Mouse (Mus musculus) cerebellum, adult (tissue): ENCODE data around the gene Usp5.

Experiments
- ATAC-seq: cut with Nextera tagmentation; 2 replicates; pipeline ENCODE4 v1.9.2; 2017; ENCODE audit warnings: mild to moderate bottlenecking, moderate library complexity, mixed read lengths; ENCODE audit not compliant: insufficient number of reproducible peaks, low FRiP score, low TSS enrichment

The Usp5 gene

DNA sequence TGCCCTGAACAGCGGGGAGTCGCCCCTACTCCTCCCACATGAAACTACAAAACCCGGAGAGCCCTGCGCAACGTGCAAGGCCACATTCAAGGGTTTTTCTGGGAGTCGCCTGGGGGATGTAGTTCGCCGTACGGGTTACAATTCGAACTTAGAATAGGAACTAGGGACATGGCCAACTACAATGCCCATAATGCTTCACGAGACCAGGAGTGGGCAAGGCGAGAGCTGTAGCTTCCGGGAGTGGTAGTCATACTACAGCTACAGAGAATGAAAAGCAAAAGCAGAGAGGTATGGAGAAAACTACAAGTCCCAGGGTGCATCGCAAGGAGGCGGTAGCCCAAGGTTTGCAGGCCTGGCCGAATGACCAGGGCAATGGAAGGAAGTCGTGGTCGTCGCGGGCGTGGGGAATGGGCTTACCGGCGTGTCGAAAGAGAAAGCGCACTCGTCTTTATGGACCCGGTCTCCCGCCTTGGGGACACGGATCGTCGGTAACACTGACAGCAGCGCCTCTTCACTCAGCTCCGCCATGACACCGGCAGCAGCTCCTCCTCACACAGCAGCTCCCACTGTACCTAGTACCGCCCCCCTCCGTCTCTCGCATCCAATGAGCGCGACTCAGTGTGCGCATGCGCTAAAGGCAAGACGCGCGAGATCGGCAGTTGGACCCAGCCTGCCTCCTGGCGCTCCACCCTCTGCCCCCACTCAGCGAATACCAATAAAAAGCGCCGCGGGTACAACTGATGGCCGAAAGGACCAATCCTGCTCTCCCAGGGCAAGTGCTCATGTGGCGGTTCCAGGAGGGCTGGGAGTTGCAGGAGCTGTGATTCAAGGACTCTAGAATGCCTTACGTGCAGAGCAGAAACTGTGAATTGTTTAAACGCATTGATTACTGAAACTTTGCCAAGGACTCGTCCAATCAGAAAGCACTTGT lies at the start of gene Usp5, which contains the start of gene Cdca3:
Usp5 (minus strand) TSS at position 617 of the 931 bp plus-strand sequence.
Cdca3 (plus strand) TSS at position 680 of the 931 bp plus-strand sequence.
- ATAC-seq: peak; percentile 85

DNA sequence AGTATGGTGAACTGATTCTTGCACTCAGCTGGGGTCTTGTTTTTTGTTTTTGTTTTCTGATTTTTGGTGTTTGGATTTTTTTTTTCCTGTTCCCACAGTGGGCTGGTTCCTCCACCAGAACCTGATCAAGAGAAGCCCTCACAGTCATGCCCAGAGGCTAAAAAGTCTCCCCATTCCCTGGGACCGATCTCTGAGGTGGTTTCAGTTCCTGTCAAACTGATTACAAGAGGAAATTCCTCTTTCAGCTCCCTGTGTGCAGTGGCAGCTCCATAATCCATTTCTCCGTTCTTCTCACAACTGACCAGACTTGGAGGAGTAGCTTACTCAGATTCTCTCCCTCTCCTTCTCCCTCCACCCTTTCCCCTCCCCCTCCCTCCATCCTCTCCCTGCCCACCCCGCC lies 45.1 kb upstream of the Usp5 start:
- ATAC-seq: no peak

DNA sequence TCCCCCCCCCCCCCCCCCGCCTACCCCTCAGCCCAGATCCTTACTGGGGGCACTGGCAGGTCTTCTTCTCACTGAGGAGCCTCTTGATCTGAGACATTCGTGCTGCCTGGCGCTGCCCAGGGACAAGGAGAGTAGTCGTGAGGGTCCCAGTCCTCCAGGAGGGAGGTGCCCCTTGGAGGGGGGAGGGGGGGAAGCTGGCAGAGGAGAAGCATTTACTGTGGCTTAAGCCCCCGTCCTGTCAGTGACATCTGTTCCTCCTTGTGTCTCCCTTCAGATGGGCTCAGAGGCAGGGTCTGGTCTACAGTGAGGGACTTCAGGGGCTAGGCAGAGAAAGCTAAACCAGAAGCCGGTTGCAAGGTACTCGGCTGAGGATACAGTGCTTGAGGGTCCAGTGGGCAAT lies 37.3 kb upstream of the Usp5 start:
- no peak for ATAC-seq

GRCm38 (mm10) chr6:124865766-124866362 lies 36.6 kb upstream of the Usp5 start:
- no peak for ATAC-seq

DNA sequence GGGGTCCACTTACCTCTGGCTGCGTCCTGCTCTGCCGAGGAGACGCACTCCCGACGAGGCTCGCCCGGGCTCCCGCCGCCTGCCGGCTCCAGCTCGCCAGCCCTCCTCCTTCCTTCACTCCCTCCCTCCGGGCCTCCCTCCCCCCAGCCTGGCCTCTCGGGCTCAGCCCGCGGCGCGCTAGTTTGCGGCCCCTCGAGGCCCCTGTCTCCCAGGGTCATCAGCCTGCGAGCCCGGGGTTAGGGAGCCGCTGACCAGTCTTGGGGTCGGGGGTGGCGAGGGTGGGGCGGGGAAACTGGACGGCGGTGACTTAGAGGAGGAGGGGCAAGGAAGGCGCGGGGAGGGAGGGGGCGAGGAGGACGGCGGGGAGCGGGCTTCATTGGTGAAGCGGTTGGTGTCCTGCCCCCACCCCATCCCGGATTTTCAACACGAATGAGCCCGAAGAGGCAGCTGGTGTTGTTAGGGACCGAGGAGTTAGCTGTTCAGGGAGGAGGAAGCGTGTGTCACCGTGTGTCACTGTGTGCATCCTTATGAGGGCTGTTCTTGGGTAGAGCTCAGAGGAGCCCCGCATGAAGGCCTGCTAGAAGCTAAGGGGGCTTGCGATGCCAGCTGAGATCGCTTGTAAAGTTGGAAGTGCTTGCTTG lies 34.5 kb upstream of the Usp5 start, which contains the start of gene Gpr162:
Gpr162 (minus strand) TSS at position 326 of the 641 bp plus-strand sequence.
- peak; percentile 47; the same call in 1 of the 2 replicates for ATAC-seq

GRCm38 (mm10) chr6:124863125-124863657 lies 33.9 kb upstream of the Usp5 start:
- ATAC-seq: no peak

- ATAC-seq: no peak
These were observed 33.3 kb upstream of the Usp5 start for GRCm38 (mm10) chr6:124862406-124863124.

- ATAC-seq: no peak
These were observed 32.5 kb upstream of the Usp5 start for GRCm38 (mm10) chr6:124861802-124862201.

GRCm38 (mm10) chr6:124861266-124861665 lies 32.0 kb upstream of the Usp5 start:
- no peak for ATAC-seq

- ATAC-seq: no peak
These were observed 31.2 kb upstream of the Usp5 start for GRCm38 (mm10) chr6:124860511-124860910.

DNA sequence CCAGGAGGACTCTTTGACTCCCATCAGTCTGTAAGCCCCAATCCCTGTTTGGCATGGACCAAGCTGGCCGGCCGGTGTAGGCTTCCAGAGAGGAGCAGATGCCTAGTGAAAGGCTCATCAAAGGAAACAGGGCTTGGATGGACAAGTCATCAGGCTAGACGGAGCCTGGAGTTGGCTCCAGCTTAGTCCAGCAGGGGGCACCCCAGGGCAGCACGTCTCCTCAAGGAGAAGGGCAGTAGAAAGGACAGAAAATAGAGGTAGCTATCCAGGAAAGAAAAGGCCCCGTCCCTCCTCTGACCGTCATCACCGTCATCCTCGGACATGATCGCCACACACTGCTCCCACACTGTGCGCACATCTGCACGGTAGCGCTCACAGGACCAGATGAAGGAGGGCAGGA lies 30.4 kb upstream of the Usp5 start:
- ATAC-seq: peak; percentile 11; the same call in 1 of the 2 replicates

GRCm38 (mm10) chr6:124858561-124859318 lies 29.5 kb upstream of the Usp5 start:
- ATAC-seq: no peak

DNA sequence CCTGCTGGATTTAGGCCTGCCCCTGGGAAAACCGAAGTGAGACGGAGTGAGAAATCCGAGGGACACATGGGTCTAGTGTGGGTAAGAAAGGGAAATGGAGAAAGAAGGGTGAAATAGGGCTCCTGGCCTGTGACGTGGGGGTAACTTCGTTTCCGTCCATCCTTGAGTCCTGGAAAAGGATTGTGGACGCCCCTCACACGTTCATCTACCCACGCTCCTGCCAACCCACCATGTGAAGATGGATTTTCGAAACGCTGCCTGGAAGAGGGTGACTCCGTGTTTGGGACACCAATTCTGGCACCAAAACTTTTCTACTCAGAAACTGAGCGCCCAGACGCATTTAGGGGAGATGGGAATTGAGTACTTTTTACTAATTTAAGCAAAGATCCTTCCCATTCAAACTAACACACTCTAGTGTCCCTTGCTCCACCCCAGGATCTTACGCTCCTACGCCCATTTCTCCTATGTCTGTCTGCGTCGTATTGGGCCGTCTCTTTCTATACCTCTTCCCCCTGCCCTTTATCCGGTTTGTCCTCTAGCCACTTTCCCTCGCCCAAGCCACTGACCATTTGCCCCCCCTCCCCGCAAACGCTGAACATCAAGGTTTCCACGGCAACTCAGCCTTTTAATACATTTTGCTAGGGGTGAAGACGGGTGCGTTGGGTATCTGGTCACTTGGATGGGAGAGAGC lies 28.7 kb upstream of the Usp5 start:
- ATAC-seq: no peak

GRCm38 (mm10) chr6:124856916-124857839 lies 27.9 kb upstream of the Usp5 start, which contains the start of gene P3h3:
Gene P3h3, minus strand, starts transcription at chr6:124857752.
- ATAC-seq: peak; percentile 63

DNA sequence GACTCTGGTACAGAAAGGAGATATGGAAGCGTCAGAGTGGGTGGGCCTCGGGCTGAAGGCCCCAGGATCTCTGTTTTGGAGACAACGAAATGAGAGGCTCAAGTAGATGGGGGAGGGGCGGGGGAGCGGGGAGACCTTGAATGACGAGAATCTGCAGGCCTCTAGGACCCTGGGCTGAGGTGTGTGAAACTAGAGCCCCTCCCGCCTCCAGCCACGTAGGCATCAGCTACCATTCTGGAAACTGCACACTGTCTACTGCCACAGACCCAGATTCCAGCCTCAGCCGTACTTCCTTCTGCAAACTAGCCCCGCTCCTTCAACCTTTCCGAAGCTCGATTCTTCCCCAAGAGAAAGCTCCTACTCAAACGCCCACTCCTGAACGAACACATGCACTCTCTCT lies 27.0 kb upstream of the Usp5 start:
- ATAC-seq: no peak

GRCm38 (mm10) chr6:124854647-124855046 lies 25.4 kb upstream of the Usp5 start:
- no peak for ATAC-seq

- ATAC-seq: no peak
These were observed 21.3 kb upstream of the Usp5 start for GRCm38 (mm10) chr6:124850535-124850934.

- ATAC-seq: peak; percentile 91
These were observed 18.0 kb upstream of the Usp5 start for GRCm38 (mm10) chr6:124847305-124847704.
